In the genomic region with DNA sequence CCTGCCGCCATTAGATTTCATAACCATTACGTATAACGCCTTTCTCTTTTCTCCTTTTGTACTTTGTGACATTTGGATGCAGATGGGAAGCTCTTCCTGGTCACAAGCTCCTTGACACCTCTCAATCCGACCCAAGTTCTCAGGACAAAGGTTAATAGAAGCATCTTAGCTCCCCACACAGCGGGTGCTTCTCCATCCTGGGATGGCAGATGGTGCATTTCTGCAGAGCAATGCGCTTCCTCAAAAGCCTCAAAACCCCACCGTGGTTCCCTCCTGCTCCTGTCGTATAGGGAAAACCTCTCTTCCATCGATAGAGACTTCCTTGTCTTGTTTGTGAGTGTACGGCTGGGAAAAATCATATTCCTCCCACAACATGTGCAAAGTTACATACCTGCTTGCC, we compare ENCODE assay signal across 9 mouse cellular contexts. TPM values are rescaled to one million over a fixed set of nuclear protein-coding genes. Genes with fewer than 3 reads are reported as not detected.
DNase-seq lines count a peak whose midpoint lies in the region; ATAC-seq and TF ChIP-seq lines count a peak whose summit lies in the region.
"Had no signal": no experiment of that assay in that cellular context is flagged by ENCODE, and none has a peak within 500 bp of the region (broad histone marks: within the 10 kb centered on the region; RNA-seq: fewer than 3 reads in every experiment).

No protein-coding gene starts in this region.

- no peaks in the 10 kb centered on the region for H3K27me3 ChIP-seq in kidney, postnatal 0 days (ENCODE audit: insufficient read depth, low read length)
- no peaks in the 10 kb centered on the region for H3K27me3 ChIP-seq in embryonic facial prominence, embryonic 14.5 days (replicated peaks; ENCODE audit: control insufficient read depth, insufficient read depth, low read length)
- no peaks in the 10 kb centered on the region for H3K27me3 ChIP-seq in intestine, embryonic 16.5 days (replicated peaks; ENCODE audit: control insufficient read depth, insufficient read depth, low read length)

- H3K9me3 ChIP-seq in kidney, postnatal 0 days (replicated peaks; ENCODE audit: low read length), result no peaks in the 10 kb centered on the region
- H3K9me3 ChIP-seq in embryonic facial prominence, embryonic 14.5 days (ENCODE audit: control insufficient read depth, low read length), result no peaks in the 10 kb centered on the region
- H3K9me3 ChIP-seq in intestine, embryonic 16.5 days (ENCODE audit: control insufficient read depth, low read length), result no peaks in the 10 kb centered on the region

- no peak for TF ChIP-seq CTCF in kidney, postnatal 0 days (IDR thresholded peaks at IDR 0.05; ENCODE audit: low read depth)

- DNase-seq in kidney, postnatal 0 days (ENCODE audit: low spot score), result no peak
- no peak for DNase-seq in kidney, postnatal 10 days
- no peak for DNase-seq in embryonic facial prominence, embryonic 14.5 days (ENCODE audit: low spot score)
- peak; percentile 5 for DNase-seq in naive thymus-derived CD4-positive, alpha-beta T cell, adult 2 months (ENCODE audit: low read depth)
- DNase-seq in adrenal gland, postnatal 36 days, result no peak
- DNase-seq in c-Kit-positive CD71-positive TER-119-positive erythroid progenitor cells, embryonic 14.5 days (ENCODE audit: low spot score), result no peak
- DNase-seq in frontal cortex, adult 2 months (ENCODE audit: extremely low spot score in 1 of 2, low spot score in 1 of 2), result no peak
- DNase-seq: thymus, postnatal 14 days had no signal

- H3K27ac ChIP-seq in kidney, postnatal 0 days, result no peak overlapping the region
- H3K27ac ChIP-seq in embryonic facial prominence, embryonic 14.5 days (replicated peaks; ENCODE audit: low read depth, low read length), result no peak overlapping the region
- no peak overlapping the region for H3K27ac ChIP-seq in intestine, embryonic 16.5 days (ENCODE audit: low read length)

- no peaks in the 10 kb centered on the region for H3K36me3 ChIP-seq in kidney, postnatal 0 days (ENCODE audit: insufficient read depth, low read length)
- 0 out of 2 replicates have a peak, but pooled peaks cover 8% of the 10 kb centered on the region for H3K36me3 ChIP-seq in embryonic facial prominence, embryonic 14.5 days (ENCODE audit: control insufficient read depth, insufficient read depth, low read length)
- H3K36me3 ChIP-seq in intestine, embryonic 16.5 days (ENCODE audit: control insufficient read depth, insufficient read depth, low read length), result no peaks in the 10 kb centered on the region

- H3K4me1 ChIP-seq in kidney, postnatal 0 days (replicated peaks; ENCODE audit: insufficient read depth, low read length), result peaks cover 13% of the 10 kb centered on the region
- H3K4me1 ChIP-seq in embryonic facial prominence, embryonic 14.5 days (ENCODE audit: control insufficient read depth, insufficient read depth, low read length), result peaks cover 15% of the 10 kb centered on the region; the same call in 1 of the 2 replicates
- H3K4me1 ChIP-seq in intestine, embryonic 16.5 days (ENCODE audit: control insufficient read depth, insufficient read depth, low read length), result peaks cover 20% of the 10 kb centered on the region

- 43% methylated on average over 10 of the region's 10 CpGs for whole genome bisulfite sequencing in kidney, postnatal 0 days
- 42% methylated on average over 10 of the region's 10 CpGs for WGBS in embryonic facial prominence, embryonic 14.5 days
- 41% methylated on average over 10 of the region's 10 CpGs for WGBS in intestine, embryonic 16.5 days

- no peak overlapping the region for H3K9ac ChIP-seq in kidney, postnatal 0 days (ENCODE audit: low read depth, low read length)
- peak overlapping the region; percentile 96; the same call in 1 of the 2 replicates for H3K9ac ChIP-seq in embryonic facial prominence, embryonic 14.5 days (ENCODE audit: low read depth, low read length)
- H3K9ac ChIP-seq in intestine, embryonic 16.5 days (ENCODE audit: low read depth, low read length), result 0 out of 2 replicates have a peak overlapping the region, but pooled peaks have one; percentile 4

- H3K4me3 ChIP-seq in kidney, postnatal 0 days (replicated peaks; ENCODE audit: low read depth, low read length), result 0 out of 2 replicates have a peak overlapping the region, but pooled peaks have one; percentile 97
- peak overlapping the region; percentile 99; the same call in 1 of the 2 replicates for H3K4me3 ChIP-seq in embryonic facial prominence, embryonic 14.5 days (ENCODE audit: low read depth, low read length)
- H3K4me3 ChIP-seq in intestine, embryonic 16.5 days (ENCODE audit: low read length), result peak overlapping the region; percentile 16; the same call in 1 of the 2 replicates

- peak overlapping the region; percentile 84 for H3K4me2 ChIP-seq in kidney, postnatal 0 days (ENCODE audit: low read length)
- H3K4me2 ChIP-seq in embryonic facial prominence, embryonic 14.5 days (ENCODE audit: low read depth, low read length), result peak overlapping the region; percentile 70
- peak overlapping the region; percentile 68 for H3K4me2 ChIP-seq in intestine, embryonic 16.5 days (ENCODE audit: low read depth, low read length)

- ATAC-seq in kidney, postnatal 0 days (replicated peaks; ENCODE audit: low FRiP score, low read depth), result no peak
- ATAC-seq in embryonic facial prominence, embryonic 14.5 days (ENCODE audit: low read depth), result no peak
- no peak for ATAC-seq in intestine, embryonic 16.5 days

RNA-seq across cellular contexts. Expression of a gene that starts 1.8 kb away (rescaled TPM):
- 89.9 and 94.8 TPM in 2 replicates for polyA plus RNA-seq in kidney, postnatal 0 days (2015; fragmentation: Nextera tagmentation; extraction: Ambion mirVana)
- 42.1 and 45.5 TPM in 2 replicates for polyA plus RNA-seq in embryonic facial prominence, embryonic 14.5 days (2014; fragmentation: Nextera tagmentation; extraction: Ambion mirVana)
- polyA plus RNA-seq in intestine, embryonic 16.5 days (2015; fragmentation: Nextera tagmentation; extraction: Ambion mirVana), result 48.8 and 55.6 TPM in 2 replicates
- total RNA-seq in adrenal gland, postnatal 36 days (2021), result 10 to 100 TPM; 28.8 to 37.3 TPM
- 71.4 and 76.7 TPM in 2 replicates for polyA plus RNA-seq in frontal cortex, adult 2 months (2012; rRNA removed)

RNA-seq across cellular contexts. Expression of a gene that starts 1.9 kb away (rescaled TPM):
- 26.4 and 28.8 TPM in 2 replicates for polyA plus RNA-seq in kidney, postnatal 0 days (2015; fragmentation: Nextera tagmentation; extraction: Ambion mirVana)
- polyA plus RNA-seq in embryonic facial prominence, embryonic 14.5 days (2014; fragmentation: Nextera tagmentation; extraction: Ambion mirVana), result 26.7 and 43.7 TPM in 2 replicates
- polyA plus RNA-seq in intestine, embryonic 16.5 days (2015; fragmentation: Nextera tagmentation; extraction: Ambion mirVana), result 47.7 and 60.1 TPM in 2 replicates
- 1 to 10 TPM; 2.5 to 3.7 TPM for total RNA-seq in adrenal gland, postnatal 36 days (2021)
- polyA plus RNA-seq in frontal cortex, adult 2 months (2012; rRNA removed), result 3.3 and 3.6 TPM in 2 replicates

RNA-seq across cellular contexts. Expression of a gene that starts 50.0 kb away (rescaled TPM):
- 4.4 and 4.8 TPM in 2 replicates for polyA plus RNA-seq in kidney, postnatal 0 days (2015; fragmentation: Nextera tagmentation; extraction: Ambion mirVana)
- 1.6 and 3.7 TPM in 2 replicates for polyA plus RNA-seq in embryonic facial prominence, embryonic 14.5 days (2014; fragmentation: Nextera tagmentation; extraction: Ambion mirVana)
- 0.49 and 0.59 TPM in 2 replicates for polyA plus RNA-seq in intestine, embryonic 16.5 days (2015; fragmentation: Nextera tagmentation; extraction: Ambion mirVana)
- total RNA-seq in adrenal gland, postnatal 36 days (2021), result 1 to 10 TPM; 3.9 to 5.6 TPM
- 2.4 and 3.1 TPM in 2 replicates for polyA plus RNA-seq in frontal cortex, adult 2 months (2012; rRNA removed)

RNA-seq across cellular contexts. Expression of a gene that starts 55.1 kb away (rescaled TPM):
- 12.7 and 15.1 TPM in 2 replicates for polyA plus RNA-seq in kidney, postnatal 0 days (2015; fragmentation: Nextera tagmentation; extraction: Ambion mirVana)
- 17.3 and 17.5 TPM in 2 replicates for polyA plus RNA-seq in embryonic facial prominence, embryonic 14.5 days (2014; fragmentation: Nextera tagmentation; extraction: Ambion mirVana)
- polyA plus RNA-seq in intestine, embryonic 16.5 days (2015; fragmentation: Nextera tagmentation; extraction: Ambion mirVana), result 12.5 and 13.3 TPM in 2 replicates
- total RNA-seq in adrenal gland, postnatal 36 days (2021), result 10 to 100 TPM in 1 of 2 experiments, 1 to 10 TPM in 1; 8.8 to 10.6 TPM
- polyA plus RNA-seq in frontal cortex, adult 2 months (2012; rRNA removed), result 8.2 and 8.9 TPM in 2 replicates

RNA-seq across cellular contexts. Expression of a gene that starts 55.5 kb away (rescaled TPM):
- polyA plus RNA-seq in kidney, postnatal 0 days (2015; fragmentation: Nextera tagmentation; extraction: Ambion mirVana), result 18.6 and 20.2 TPM in 2 replicates
- 36.4 and 38.2 TPM in 2 replicates for polyA plus RNA-seq in embryonic facial prominence, embryonic 14.5 days (2014; fragmentation: Nextera tagmentation; extraction: Ambion mirVana)
- polyA plus RNA-seq in intestine, embryonic 16.5 days (2015; fragmentation: Nextera tagmentation; extraction: Ambion mirVana), result 19.8 and 21.4 TPM in 2 replicates
- 10 to 100 TPM; 20.0 to 23.4 TPM for total RNA-seq in adrenal gland, postnatal 36 days (2021)
- 12.3 and 13.7 TPM in 2 replicates for polyA plus RNA-seq in frontal cortex, adult 2 months (2012; rRNA removed)

Comparison
In these comparisons a context has a peak if more than half of its experiments do, and no peak if none do; other contexts are left out.
1. H3K4me3 ChIP-seq: peak in every context shown above with its lines; median percentile 99 in embryonic facial prominence, embryonic 14.5 days; 97 in kidney, postnatal 0 days; 16 in intestine, embryonic 16.5 days.